Mouse (Mus musculus) neutrophil, adult 5-6 weeks (primary cell): ENCODE results near the gene Tha1. TPM values are rescaled to one million over a fixed set of nuclear protein-coding genes. Genes with fewer than 3 reads are reported as not detected.
A peak's percentile ranks its signal among the peaks of the same experiment; 100 is the strongest.

Experiments
- ATAC-seq: fragments of 151-379, 151-347 bp; 2 replicates; pipeline ENCODE4 v1.8.0; 2017; ENCODE audit warnings: mild to moderate bottlenecking, moderate TSS enrichment; ENCODE audit not compliant: insufficient number of reproducible peaks, poor library complexity, low FRiP score, severe bottlenecking; ENCODE audit errors: extremely low read depth
- total RNA-seq: library from RNA; stranded (forward); fragments of 200-1000 nt; gene quantifications from 2 replicates; pipeline ENCODE4 v1.2.3, GENCODE M21; 2017

Tha1 gene
- total RNA-seq, 1 experiment from 2014 or later: 3.6 TPM

DNA sequence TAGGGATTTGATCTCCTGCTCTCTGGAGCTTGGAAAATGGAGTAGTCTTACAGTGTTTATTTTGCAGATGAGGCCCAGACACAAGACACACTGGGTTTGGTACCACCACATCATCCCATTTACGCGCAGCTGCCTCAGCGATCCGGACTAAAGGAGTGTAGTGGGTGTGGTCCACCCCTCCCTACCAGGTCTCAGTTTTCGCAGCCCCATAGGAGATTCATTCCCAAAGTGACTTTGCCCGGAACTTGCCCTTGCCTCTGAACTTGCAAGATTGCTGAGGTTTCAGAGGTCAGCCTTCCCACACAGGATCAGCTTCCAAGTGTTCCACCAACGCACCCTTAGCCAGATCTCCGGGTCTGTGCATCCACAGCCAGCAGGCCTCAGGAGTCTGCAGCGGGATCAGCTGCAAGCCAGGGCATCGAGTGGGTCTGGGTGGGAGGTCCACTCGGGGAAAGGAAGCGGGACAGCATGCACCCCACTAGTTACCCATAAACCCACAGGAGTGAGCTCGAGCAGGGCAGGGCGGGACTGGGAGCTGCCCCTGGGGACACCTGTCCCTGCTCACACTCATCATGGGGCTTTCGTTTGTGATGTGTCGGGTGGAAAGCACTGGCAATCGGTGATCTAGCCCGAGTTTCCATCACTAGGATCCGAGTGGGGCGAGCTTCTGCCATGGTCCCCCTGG, 15.0 kb upstream of the Tha1 start:
- ATAC-seq: no peak

- ATAC-seq: no peak
Measured at GRCm38 (mm10) chr11:117886000-117886399, 12.7 kb upstream of the Tha1 start.

DNA sequence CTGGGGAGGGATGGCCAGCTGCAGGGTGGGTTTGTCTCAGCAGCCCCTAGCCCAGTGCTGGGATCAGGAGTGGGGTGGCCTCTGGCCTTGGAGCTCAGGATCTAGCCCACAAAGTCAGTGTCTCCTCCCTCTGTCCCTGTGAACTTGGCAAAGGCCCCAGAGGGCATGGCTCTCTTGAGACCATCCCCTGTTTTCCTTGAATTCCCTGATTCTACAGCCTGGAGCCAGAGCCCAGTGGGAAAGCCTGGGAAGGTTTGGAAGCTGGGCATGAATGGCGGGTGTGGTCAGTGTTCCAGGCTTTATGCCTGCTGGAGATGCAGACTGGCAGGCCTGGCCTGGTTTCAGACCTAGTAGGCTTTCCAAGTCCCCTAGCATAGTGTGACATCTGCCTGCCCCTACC, 8.9 kb upstream of the Tha1 start:
- no peak for ATAC-seq

- no peak for ATAC-seq
Measured at GRCm38 (mm10) chr11:117881787-117882186, 8.5 kb upstream of the Tha1 start.

DNA sequence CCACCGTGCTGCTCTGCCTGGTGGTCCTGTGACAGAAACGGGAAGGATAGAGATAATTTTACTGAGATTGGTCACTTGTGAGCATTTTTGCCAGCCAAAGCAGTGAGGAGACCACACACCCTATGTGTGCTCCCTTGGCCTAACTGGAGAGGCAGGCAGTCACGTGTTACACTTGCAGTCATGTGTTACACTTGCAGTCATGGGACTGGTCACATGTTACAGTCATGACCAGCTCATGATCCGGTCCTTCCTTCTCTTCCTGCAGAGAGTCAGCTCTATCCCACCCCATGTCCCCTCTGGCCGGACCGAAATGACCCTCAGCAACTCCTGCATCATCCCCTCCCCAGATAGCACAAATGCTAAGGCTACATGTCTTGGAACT, 7.7 kb upstream of the Tha1 start:
- ATAC-seq: no peak

DNA sequence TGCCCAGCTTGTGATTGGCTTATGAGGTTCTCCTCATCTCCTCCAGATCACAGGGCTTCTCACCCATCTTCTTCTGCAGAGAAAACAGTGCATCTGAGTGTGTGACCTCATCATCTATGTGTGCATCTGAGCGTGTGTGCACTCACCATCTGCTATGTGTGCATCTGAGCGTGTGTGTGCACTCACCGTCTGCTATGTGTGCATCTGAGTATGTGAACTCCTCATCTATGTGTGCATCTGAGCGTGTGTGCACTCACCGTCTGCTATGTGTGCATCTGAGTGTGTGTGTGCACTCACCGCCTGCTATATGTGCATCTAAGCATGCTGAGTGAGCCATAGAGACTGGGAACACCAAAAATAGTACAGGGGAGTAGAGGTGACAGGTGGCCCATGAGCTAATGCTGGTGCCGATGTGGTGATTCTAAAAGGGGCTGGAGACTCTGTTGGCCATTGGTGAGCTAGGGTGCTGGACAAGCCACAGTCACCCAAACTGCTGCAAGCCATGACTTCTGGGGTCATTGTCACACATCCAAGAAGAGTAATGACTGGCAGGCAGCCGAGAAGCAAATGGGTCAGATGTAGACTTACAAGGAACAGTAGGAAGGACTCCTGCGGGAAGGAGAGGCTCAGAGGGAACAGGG, 7.2 kb upstream of the Tha1 start:
- no peak for ATAC-seq

- no peak for ATAC-seq
Measured at GRCm38 (mm10) chr11:117879676-117880075, 6.4 kb upstream of the Tha1 start.

DNA sequence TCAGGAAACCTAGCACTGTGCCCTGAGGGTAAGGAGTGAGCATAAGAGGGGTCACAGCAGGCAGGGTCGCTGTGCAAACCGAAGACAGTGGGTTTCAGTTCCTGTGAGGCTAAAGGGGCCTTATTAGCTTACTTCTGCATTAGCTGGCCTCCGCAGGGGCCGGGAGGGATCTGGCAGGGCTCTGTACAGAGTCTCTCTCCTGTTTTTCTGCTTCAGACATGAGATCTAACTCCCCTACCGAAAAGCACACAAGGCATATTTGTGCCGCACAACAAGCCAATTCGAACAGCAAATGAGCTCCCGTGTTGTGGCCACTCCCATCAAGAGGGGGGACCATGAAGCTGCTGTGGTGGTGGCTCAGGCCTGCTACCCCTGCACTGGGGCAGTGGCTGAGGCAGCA, 5.6 kb upstream of the Tha1 start:
- no peak for ATAC-seq

DNA sequence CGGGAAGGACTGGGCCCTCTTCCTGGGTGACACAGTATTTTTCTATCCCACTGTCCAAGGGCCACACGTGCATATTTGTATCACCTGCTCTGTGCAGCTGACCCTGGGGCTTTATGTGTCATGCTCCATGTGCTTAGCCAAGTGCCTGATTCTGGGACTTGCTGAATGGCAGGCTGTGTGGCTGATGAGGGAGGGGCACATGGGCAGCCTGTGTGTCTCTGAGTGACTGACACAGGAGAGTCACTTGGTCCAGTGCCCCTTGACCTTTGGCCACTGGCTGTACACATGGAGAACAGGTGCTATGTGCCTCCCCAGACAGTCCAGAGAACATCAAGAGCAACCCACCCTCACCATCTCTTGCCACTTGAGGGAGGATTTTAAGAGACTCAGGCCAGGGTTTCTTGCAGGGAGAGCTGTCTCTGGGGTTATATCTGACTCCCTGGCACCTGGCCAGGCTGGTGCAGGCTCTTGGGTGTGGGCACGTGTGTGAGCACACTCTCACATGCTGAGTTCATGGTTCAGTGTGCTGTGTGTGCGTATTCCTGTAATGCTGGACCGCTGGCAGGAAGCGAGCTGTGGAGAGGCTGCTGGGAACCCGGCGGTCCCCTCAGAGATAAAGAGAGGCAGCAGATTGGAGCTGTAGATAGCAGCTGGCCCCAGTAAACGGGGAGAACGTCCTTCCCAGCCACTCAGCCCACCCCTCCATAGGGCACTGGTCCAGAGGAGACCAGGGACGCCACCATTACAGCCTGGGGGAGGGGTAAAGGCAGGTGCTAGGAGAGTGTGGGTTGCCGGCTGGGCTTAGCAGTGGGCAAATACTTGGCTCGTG, 4.8 kb upstream of the Tha1 start:
- ATAC-seq: peak; percentile 47

DNA sequence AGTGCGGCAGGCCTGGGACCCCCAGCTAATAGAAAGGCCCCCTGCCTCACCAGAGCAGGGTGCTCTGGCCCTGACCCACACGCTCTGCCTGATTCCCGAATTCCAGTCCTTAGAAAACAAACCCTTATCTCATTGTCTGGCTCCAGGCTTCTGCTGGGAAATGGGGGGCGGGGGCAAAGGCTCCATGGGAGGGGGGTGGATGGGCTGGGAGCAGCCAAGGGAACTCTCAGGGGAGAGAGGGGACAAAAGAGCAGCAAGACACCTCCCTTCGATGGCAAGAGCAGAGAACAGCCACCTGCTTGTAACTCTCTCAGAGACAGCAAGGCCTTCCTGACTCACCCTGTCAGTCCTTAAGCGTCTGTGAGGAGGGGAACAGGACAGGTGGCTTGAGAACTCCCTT, 2.4 kb upstream of the Tha1 start:
- ATAC-seq: no peak

GRCm38 (mm10) chr11:117874419-117874818, 1.1 kb upstream of the Tha1 start:
- no peak for ATAC-seq

- ATAC-seq: peak; percentile 32
Measured at GRCm38 (mm10) chr11:117871911-117872584, 1.2 kb downstream of the Tha1 start.

DNA sequence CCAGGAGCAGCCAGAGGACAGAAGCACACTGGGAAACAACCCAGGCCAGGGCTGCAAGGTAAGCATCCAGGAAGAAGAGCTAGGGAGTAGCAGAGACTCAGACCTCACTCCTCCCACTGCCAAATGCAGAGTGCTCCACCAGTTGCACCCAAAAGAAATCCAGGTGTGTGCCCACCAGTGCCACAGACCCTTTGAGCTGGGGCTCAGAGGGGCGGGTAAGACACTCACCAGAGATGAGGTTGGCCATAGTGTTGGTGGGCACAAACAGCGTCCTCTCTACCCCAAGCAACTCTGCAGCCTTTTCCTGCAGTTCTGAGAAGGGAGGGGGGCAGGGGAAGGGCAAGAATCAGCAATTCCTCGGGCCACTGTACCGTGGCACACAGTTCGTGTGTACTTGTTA, 1.9 kb downstream of the Tha1 start:
- ATAC-seq: no peak

GRCm38 (mm10) chr11:117870688-117871365, 2.5 kb downstream of the Tha1 start:
- peak; percentile 59 for ATAC-seq

GRCm38 (mm10) chr11:117865988-117866387, 7.3 kb downstream of the Tha1 start:
- no peak for ATAC-seq

DNA sequence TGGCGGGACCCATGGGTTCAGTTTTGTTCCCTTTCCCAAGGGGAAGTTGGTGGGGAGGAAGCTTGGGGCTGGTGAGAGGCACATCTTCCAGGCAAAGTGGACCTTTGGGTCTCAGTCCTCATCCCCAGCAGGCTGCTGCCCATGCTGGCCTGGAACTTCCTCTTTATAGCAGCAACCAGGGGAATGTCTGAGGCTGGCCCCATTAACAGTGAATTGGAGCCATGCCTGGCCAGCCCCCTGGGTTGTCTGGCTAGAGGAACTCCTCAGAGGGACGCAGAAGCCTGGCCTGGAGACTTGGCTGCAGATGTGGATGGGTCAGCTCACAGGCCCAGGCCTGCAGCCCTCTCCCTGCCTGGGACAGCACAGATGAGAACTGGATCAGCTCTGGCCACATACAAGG, 8.5 kb downstream of the Tha1 start:
- ATAC-seq: no peak

GRCm38 (mm10) chr11:117863174-117863856, 10.0 kb downstream of the Tha1 start:
- ATAC-seq: no peak

- no peak for ATAC-seq
Measured at GRCm38 (mm10) chr11:117860601-117861000, 12.7 kb downstream of the Tha1 start, which contains the start of gene Tmem235. Tmem235 (plus strand) TSS chr11:117860752.
